Mouse (Mus musculus) T-cell, adult 2 months (primary cell): Measurements from ENCODE around the gene Zfp988.
"Not testable (repeated sequence)": the region's sequence is repeated elsewhere in the genome, so short reads cannot be mapped to it uniquely, and the experiment has no call there.

ENCODE experiments used
- DNase-seq: peaks from one replicate; pipeline ENCODE4 v3.0.0; 2022; ENCODE audit warnings: low spot score

Gene Zfp988

DNA sequence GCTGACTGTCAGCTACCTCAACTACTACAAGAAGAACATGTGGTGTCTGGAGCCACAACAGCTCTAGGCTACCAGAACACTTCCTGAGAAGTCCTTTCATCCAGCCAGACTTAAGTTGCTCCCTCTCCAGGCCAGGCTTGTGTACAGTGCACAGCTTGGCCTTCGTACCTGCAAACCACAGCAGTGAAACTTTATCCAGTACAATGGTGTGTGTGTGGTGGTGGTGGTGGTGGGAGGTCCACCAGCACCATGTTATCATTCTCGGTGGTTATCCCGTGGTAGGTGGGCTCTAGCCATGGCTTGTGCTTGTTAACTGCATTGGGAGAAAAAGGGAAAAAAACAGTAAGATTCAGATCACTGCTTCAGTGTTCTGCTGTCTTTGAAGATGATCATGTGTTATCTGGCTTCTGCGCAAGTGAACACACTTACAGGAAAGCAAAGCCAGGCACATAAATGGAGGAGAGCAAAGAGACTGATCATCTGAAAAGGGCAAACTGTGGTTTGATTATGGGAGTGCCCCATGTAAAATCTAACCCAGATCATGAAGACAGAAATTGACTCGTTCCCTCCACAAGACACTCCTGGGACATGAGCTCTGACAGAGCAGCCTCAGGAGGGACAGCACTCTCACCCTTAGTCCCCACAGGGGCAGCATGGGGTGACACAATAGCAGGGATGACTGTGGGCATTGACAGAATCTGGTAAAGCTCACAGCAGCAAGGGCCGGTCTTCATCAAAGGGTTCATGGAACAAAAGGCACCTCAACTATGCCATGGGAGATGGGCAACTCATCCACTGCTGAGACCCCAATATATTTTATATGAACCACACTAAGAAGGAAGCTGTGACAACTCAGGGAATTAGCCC is 37.8 kb downstream of the Zfp988 start:
- DNase-seq, result peak; percentile 20

DNA sequence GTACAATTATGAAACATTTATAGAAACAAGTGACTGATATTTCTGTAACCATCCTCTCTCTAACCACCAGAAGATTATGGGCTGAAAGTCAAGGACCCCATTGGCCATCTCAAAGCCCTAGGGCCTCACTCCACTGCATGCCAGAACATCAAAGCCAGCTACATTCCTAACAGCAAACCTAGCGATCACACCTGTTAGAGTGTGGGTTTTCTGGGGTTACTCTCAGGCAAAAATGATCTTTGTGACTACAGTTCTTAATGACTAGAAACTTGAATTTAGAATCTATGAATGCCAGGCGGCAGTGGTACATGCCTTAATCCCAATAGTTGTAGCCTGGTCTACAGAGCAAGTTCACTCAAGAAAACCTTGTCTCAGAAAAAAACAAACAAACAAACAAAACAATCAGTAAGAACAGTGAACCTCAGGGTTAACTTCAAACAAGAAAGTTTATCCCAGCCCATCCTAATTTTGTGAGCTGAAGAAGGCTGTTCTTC is 39.6 kb downstream of the Zfp988 start:
- not testable (repeated sequence) for DNase-seq

DNA sequence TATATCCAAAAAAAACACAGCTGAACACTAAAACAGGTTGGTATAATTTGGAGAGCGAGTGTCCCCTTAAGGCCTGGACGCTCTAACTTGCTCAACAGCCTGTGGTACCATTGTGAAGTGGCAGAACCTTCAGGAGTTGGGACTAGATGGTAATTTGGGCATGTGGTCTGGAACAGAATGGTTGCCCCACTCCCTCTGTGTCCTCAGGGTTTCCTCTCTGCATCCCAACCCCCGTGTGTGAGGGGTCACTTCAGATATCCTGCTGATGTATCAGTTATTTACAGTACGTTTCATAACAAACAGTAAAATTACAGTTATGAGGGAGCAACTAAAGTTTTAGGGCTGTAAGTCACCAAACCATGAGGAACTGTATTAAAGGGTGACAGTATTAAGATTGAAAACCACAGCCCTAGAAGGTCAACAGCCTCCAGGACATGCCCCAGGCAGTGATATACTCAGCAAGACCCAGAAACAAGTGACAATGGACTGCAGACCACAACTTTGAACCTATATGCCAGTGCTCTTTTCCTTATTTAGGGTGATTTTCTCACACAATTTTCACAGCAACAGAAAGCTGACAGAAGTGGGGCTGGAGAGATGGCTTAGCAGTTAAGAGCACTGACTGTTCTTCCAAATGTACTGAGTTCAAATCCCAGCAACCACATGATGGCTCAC is 41.0 kb downstream of the Zfp988 start:
- DNase-seq, result not testable (repeated sequence)

DNA sequence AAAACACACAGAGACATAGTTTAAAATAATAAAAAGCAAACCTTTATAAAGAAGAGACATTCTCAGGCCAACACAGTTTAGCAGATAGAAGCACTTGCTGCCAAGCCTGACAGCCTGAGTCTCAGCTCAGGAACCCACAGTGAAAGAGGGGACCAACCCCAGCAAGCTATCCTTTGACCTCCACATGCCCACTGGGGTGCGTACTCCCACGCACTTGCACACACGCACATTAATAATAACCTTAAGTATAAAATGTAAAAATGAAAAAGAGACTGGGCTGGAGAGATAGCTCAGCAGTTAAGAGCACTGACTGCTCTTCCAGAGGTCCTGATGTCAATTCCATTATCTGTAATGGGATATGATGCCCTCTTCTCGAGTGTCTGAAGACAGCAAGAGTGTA is 41.8 kb downstream of the Zfp988 start:
- DNase-seq, result not testable (repeated sequence)

DNA sequence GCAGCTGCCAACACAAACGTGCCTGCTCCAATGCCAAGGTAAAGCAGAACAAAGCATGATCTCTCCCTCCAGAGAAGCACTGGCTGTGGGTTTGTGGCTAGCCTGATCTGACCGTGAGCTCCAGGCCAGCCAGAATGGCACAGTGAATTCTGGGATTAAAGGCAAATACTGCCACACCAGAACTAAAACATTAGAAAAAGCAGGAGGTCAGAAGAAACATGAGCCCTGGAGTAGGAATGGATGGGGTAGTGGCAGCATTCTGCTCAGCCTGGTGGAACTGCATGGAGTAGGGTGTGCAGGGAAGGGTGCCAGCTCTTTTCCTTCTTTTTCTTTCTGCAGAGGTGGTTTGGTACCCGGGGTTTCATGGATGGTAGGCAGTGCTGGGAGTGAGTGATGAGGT is 42.4 kb downstream of the Zfp988 start:
- not testable (repeated sequence) for DNase-seq

DNA sequence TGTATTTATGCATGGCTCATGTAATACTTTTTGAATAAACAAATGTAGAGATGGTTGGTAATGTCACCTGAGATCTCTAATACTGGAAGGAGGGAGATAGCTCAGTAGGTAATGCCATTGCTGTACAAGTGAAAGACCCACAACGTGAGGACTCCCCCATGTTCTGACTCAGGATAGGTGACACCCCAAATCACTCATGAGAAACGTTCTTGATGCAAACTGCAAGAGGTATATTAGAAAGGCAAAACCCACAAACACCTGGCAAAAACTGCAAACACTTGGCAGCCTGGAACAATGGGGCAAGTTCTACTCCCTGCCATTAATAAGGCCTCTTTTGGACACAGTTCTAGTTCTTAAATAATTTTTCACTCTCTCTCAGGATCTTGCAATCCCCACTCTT is 42.9 kb downstream of the Zfp988 start:
- not testable (repeated sequence) for DNase-seq

DNA sequence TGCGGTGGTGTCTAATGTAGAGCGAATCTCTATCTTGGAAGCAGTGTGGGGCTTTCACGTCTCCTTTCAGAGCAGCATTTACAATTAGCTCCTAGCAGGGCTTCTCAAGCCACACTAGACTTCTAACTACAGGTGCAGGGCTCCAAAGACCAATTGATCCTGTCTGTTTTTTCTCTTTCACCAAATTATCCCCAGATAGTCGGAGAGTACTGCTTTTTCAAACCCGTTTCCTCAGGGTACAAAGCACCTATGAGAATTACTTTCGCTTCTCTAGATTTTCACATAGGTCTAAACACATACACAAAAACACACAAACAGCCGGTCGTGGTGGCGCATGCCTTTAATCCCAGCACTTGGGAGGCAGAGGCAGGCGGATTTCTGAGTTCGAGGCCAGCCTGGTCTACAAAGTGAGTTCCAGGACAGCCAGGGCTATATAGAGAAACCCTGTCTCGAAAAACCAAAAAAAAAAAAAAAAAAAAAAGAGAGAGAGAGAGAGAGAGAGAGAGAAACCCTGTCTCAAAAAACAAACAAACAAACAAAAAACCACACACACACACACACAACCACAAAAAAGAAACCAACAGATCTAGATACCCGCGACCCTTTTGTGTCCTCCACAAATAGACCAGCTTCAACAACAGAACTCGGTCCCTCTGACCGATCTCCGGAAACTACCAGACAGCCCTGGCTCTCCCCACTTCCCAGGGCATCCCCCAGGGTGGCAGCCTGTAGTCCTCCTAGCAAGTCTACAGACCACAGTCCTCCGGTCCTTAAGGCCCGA is 43.6 kb downstream of the Zfp988 start:
- not testable (repeated sequence) for DNase-seq

DNA sequence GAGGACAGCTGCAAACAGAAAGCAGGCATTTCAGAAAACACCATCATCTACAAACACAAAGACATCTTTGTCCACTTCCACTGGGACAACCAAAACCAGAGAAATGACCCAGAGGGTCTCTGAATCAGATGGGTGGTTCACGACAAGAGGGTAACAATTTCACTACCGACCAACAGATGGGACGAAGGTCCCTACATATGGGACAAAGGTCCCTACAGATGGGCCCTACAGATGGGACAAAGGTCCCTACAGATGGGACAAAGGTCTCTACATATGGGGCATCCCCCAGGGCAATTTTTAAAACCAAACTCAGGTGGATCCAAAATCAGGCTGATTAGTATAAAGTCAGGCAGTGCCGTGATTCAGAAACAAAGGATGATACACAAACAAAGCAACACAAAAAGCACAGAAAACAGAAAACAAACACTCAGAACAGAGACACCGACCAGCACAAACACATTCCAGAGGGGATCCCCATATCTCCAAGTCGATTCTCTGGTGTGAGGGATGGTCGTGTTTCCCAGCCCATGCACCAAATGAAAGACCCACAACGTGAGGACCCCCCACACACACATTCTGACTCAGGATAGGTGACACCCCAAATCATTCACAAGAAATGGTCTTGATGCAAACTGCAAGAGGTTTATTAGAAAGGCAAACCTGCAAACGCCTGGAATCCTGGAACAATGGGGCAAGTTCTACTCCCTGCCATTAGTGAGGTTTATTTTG is 44.4 kb downstream of the Zfp988 start:
- DNase-seq, result not testable (repeated sequence)

DNA sequence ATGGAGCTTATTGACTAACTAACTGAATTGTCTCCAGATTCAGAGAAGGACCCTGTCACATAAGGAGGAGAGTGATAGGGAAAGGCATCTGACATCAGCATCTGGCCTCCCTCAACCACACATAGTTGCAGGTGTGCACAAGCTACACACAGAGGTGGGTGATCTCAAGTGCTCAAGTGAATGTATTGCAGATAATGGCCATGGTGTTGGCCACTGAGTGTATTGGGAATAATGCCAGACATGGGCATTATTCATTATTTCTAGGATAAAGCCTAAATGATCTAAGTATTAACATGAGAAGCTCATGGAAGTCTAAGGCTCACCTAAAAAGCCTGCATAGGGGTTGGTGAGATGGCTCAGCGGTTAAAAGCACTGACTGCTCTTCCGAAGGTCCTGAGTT is 45.1 kb downstream of the Zfp988 start:
- not testable (repeated sequence) for DNase-seq

DNA sequence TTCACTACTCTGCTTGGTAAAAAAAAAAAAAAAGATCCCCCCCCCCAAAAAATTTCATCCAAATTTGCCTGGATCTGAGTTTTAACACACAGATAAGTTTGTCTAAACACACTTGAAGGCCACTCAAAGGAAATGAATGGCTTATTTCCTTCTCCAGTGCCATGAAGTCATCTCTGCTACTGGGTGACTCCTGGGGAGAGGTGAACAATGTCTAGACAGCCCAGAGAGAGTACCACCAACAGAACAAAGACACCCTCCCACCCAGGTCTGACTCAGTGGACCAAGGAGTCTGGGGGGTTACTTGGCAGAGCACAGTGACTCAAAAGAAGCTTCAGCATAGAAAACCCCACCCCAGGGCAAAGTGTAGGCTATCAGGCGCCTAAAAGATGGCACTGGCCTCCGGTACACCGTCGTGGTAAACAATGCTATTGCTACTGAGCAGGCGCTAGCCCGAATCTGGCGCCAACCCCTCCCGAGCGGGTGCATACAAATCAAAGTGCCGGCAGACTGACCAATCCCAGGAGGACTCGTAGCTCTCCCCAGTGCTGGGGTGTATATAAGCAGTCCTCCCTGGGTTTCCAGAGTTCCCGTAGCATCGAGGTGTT is 46.0 kb downstream of the Zfp988 start:
- DNase-seq, result not testable (repeated sequence)

DNA sequence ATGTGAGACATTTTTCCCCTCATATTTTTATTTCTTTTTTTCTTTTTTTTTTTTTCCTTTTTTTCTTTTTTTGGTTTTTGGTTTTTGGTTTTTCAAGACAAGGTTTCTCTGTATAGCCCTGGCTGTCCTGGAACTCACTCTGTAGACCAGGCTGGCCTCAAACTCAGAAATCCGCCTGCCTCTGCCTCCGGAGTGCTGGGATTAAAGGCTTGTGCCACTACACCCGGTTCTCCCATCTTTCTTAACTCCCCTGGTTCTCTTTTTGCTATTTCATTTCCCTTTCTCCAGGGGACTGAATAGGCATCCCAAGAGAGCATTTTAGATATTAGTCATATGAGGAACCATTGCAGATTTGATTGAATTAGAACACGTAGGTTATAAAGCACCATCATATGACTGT is 48.2 kb downstream of the Zfp988 start:
- not testable (repeated sequence) for DNase-seq

DNA sequence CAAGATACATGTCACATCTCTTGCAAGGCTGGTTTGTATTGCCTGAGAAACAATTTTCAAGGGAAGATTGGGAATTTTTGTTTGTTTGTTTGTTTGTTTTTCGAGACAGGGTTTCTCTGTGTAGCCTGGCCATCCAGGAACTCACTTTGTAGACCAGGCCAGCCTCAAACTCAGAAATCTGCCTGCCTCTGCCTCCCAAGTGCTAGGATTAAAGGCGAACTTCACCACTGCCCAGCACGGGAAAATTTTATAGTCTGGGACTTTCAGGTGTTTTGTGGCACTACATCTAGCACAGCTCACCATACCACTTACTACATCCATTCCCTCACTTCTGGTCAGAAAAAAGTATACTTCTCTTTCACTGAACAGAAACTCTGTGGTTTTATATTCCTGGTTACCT is 50.6 kb downstream of the Zfp988 start:
- DNase-seq, result not testable (repeated sequence)

DNA sequence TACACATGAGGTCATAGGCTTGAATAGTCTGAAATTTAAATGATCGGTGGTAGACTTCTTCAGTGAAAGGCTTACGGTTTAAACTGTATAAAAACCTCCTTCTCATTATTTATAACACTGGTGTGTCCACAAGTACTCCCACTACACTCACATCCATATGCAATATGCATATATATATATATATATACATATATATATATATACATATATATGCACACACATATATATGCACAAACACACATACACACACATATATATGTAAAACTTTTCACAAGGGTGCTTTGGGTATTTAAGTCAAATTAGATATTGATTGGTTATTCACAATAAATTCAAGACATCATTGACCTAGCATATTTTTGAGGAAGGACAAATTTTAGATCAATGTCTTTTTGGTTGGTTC is 51.7 kb downstream of the Zfp988 start:
- not testable (repeated sequence) for DNase-seq

DNA sequence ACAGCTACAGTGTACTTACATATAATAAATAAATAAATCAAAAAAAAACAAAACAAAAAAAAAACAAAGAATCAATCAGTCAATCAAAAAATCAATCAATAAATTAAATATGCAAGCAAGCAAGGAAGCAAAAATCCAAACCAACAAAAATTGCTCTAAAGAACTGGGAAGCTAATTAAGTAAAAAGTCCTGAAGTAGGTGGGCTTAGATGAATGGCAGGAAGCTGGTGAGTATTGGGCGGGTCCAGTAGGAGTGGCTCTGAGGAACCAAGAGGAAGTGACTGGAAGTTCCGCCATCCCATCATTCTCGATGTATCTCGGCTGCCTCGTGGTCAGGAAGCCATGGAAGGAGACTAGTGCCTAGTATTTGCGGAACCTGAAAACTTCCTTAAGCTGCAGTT is 55.5 kb downstream of the Zfp988 start, which contains the start of gene Zfp978:
Zfp978 (plus strand) TSS at position 301 of the 400 bp plus-strand sequence.
- DNase-seq, result not testable (repeated sequence)

DNA sequence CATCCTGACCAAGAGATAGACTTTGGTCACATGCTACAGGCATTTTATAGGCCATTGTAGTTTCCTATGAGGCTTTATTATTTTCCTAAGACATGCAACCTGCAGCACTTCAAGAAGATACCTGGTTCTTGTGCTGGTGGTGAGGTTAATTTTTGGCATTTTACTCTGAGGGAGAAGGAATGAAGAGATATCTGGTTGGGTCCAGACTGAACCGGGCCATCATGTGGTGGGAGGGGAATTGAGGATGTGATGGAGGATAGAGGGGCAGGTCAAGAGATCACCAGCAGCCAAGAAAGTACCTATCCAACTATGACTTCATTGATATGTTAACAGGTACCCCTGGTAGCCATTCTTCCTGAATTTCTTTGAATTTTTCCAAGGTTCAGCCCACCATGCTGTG is 56.4 kb downstream of the Zfp988 start:
- DNase-seq, result not testable (repeated sequence)

DNA sequence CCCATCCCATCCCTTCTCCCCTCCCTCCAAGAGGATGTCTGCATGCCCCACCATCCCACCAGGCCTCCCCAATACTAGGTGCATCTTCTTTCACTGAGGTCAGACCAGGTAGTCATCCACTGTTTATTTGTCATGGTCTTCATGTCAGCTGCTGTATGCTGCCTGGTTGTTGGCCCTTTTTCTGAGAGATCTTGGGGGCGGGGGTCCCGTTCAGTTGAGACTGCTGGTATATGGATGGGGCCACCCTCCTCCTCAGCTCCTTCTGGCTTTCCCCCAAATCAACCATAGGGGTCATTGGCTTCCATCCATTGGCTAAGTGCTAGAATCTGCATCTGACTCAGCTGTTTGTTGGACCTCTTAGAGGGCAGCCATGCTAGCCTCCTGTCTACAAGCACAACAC is 64.1 kb downstream of the Zfp988 start:
- DNase-seq, result not testable (repeated sequence)

DNA sequence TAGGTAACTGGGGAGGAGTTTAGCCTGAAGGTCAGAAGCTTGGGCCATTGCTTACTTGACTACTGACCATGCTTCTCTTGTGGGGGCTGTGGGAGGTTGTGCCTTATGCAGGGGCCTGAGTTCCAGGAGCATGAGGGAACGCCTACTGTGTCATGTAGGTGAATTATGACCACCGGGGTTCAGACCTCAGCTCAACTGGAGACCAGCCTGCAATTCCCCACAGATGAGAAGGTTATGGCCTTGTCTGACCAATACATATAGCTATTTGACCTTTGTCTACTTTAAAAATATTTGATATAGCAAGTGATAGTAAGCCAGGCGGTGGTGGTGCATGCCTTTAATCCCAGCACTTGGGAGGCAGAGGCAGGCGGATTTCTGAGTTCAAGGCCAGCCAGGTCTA is 77.7 kb downstream of the Zfp988 start:
- DNase-seq, result not testable (repeated sequence)
